Mouse (Mus musculus) intestine, embryonic 16.5 days (tissue): Measurements from ENCODE around the gene Glrx5. TPM values are rescaled to one million over a fixed set of nuclear protein-coding genes. Genes with fewer than 3 reads are reported as not detected.

Experiments used
- ATAC-seq: fragments of 200-750 bp; cut with Nextera tagmentation; 2 replicates; pipeline ENCODE4 v1.8.0; 2017; ENCODE audit warnings: moderate TSS enrichment, moderate library complexity
- H3K27ac ChIP-seq: fragments of 300-500 bp; sonication (generic); 2 replicates; pipeline ENCODE4 v1.5.1; 2014; ENCODE audit warnings: mild to moderate bottlenecking, low read length
- H3K27me3 ChIP-seq: fragments of 300-500 bp; sonication (generic); replicated peaks from 2 replicates; pipeline ENCODE4 v1.6.1; 2014; ENCODE audit warnings: low read length, control low read depth, mixed read lengths; ENCODE audit not compliant: control insufficient read depth, insufficient read depth
- H3K36me3 ChIP-seq: fragments of 300-500 bp; sonication (generic); 2 replicates; pipeline ENCODE4 v1.6.1; 2014; ENCODE audit warnings: low read length, control low read depth; ENCODE audit not compliant: control insufficient read depth, insufficient read depth
- H3K4me1 ChIP-seq: fragments of 300-500 bp; sonication (generic); 2 replicates; pipeline ENCODE4 v1.6.1; 2014; ENCODE audit warnings: low read length, control low read depth, mixed read lengths; ENCODE audit not compliant: control insufficient read depth, insufficient read depth
- H3K4me2 ChIP-seq: fragments of 300-500 bp; sonication (generic); 2 replicates; pipeline ENCODE4 v1.6.1; 2014; ENCODE audit warnings: low read depth, low read length, control low read depth
- H3K4me3 ChIP-seq: fragments of 300-500 bp; sonication (generic); 2 replicates; pipeline ENCODE4 v1.5.1; 2014; ENCODE audit warnings: mild to moderate bottlenecking, low read length
- H3K9ac ChIP-seq: fragments of 300-500 bp; sonication (generic); 2 replicates; pipeline ENCODE4 v1.6.1; 2014; ENCODE audit warnings: low read depth, low read length
- H3K9me3 ChIP-seq: fragments of 300-500 bp; sonication (generic); 2 replicates; pipeline ENCODE4 v1.6.1; 2016; ENCODE audit warnings: low read length, control low read depth; ENCODE audit not compliant: control insufficient read depth
- WGBS: fragments of 180-500 bp; shearing (Covaris S2); extraction: QIAGEN DNeasy Blood & Tissue Kit; methylation state at CpG from one replicate; pipeline ENCODE4 v1.1.7; 2014; 5-methylcytosine and 5-hydroxymethylcytosine counted together
- polyA plus RNA-seq: library from polyadenylated mRNA; unstranded; fragments of >200 nt; fragmentation: Nextera tagmentation; extraction: Ambion mirVana; gene quantifications from 2 replicates; pipeline ENCODE4 v1.2.1, GENCODE M21; 2015

Gene Glrx5
- polyA plus RNA-seq, 1 experiment from 2014 or later, result 199 TPM

GRCm38 (mm10) chr12:105002340-105003132 is 30.0 kb upstream of the Glrx5 start:
- no peak for ATAC-seq
- Histone ChIP-seq H3K9me3 (no peaks in the 10 kb centered on the region), H3K4me2 (no peak overlapping the region), H3K4me1 (peaks cover 19% of the 10 kb centered on the region), H3K27ac (no peak overlapping the region), H3K9ac (no peak overlapping the region), H3K36me3 (no peaks in the 10 kb centered on the region), H3K27me3 (no peaks in the 10 kb centered on the region), H3K4me3 (no peak overlapping the region)
- 76% methylated on average over 10 of the region's 10 CpGs for WGBS

- Histone ChIP-seq H3K27me3 (0 out of 2 replicates have a peak, but pooled peaks cover 2% of the 10 kb centered on the region), H3K4me3 (no peak overlapping the region), H3K36me3 (no peaks in the 10 kb centered on the region), H3K27ac (no peak overlapping the region), H3K4me1 (peaks cover 18% of the 10 kb centered on the region), H3K4me2 (no peak overlapping the region), H3K9me3 (no peaks in the 10 kb centered on the region), H3K9ac (no peak overlapping the region)
- ATAC-seq, result no peak
- WGBS, result 59% methylated on average over 9 of the region's 9 CpGs
These were observed 29.3 kb upstream of the Glrx5 start for GRCm38 (mm10) chr12:105003158-105003557.

- H3K27me3 ChIP-seq, result peaks cover 7% of the 10 kb centered on the region; the same call in 1 of the 2 replicates
- peaks cover 23% of the 10 kb centered on the region for H3K4me1 ChIP-seq
- WGBS, result 69% methylated on average over 3 of the region's 3 CpGs
- no peaks in the 10 kb centered on the region for H3K9me3 ChIP-seq
- no peak for ATAC-seq
- no peak overlapping the region for H3K4me2 ChIP-seq
- H3K27ac ChIP-seq, result no peak overlapping the region
- no peaks in the 10 kb centered on the region for H3K36me3 ChIP-seq
- no peak overlapping the region for H3K9ac ChIP-seq
- no peak overlapping the region for H3K4me3 ChIP-seq
These were observed 28.8 kb upstream of the Glrx5 start for GRCm38 (mm10) chr12:105003715-105004114.

GRCm38 (mm10) chr12:105004956-105005714 is 27.4 kb upstream of the Glrx5 start:
- Histone ChIP-seq H3K9me3 (no peaks in the 10 kb centered on the region), H3K9ac (no peak overlapping the region), H3K4me2 (no peak overlapping the region), H3K4me3 (no peak overlapping the region), H3K27me3 (peaks cover 7% of the 10 kb centered on the region; the same call in 1 of the 2 replicates), H3K27ac (peak overlapping the region; percentile 20), H3K4me1 (peaks cover 29% of the 10 kb centered on the region), H3K36me3 (no peaks in the 10 kb centered on the region)
- WGBS, result 64% methylated on average over 22 of the region's 22 CpGs
- ATAC-seq, result no peak

GRCm38 (mm10) chr12:105005715-105005972 is 26.8 kb upstream of the Glrx5 start:
- H3K9ac ChIP-seq, result no peak overlapping the region
- ATAC-seq, result no peak
- no peaks in the 10 kb centered on the region for H3K9me3 ChIP-seq
- H3K4me2 ChIP-seq, result no peak overlapping the region
- peaks cover 7% of the 10 kb centered on the region; the same call in 1 of the 2 replicates for H3K27me3 ChIP-seq
- peaks cover 25% of the 10 kb centered on the region for H3K4me1 ChIP-seq
- H3K36me3 ChIP-seq, result no peaks in the 10 kb centered on the region
- H3K4me3 ChIP-seq, result no peak overlapping the region
- peak overlapping the region; percentile 20; the same call in 1 of the 2 replicates for H3K27ac ChIP-seq
- 52% methylated on average over 2 of the region's 2 CpGs for WGBS

GRCm38 (mm10) chr12:105008150-105008549 is 24.3 kb upstream of the Glrx5 start:
- peak overlapping the region; percentile 95; the same call in 1 of the 2 replicates for H3K4me2 ChIP-seq
- 64% methylated on average over 2 of the region's 2 CpGs for WGBS

GRCm38 (mm10) chr12:105008752-105009178 is 23.7 kb upstream of the Glrx5 start:
- peaks cover 7% of the 10 kb centered on the region; the same call in 1 of the 2 replicates for H3K27me3 ChIP-seq
- peak; percentile 30 for ATAC-seq
- H3K9me3 ChIP-seq, result no peaks in the 10 kb centered on the region
- 1% methylated on average over 13 of the region's 13 CpGs for WGBS
- no peak overlapping the region for H3K27ac ChIP-seq
- H3K4me1 ChIP-seq, result peaks cover 11% of the 10 kb centered on the region
- H3K36me3 ChIP-seq, result no peaks in the 10 kb centered on the region
- H3K9ac ChIP-seq, result peak overlapping the region; percentile 35; the same call in 1 of the 2 replicates
- H3K4me3 ChIP-seq, result peak overlapping the region; percentile 71
- H3K4me2 ChIP-seq, result peak overlapping the region; percentile 95

More at GRCm38 (mm10) chr12:105008150-105008549, 24.3 kb upstream of the Glrx5 start:
- H3K27ac ChIP-seq, result no peak overlapping the region
- H3K9ac ChIP-seq, result 0 out of 2 replicates have a peak overlapping the region, but pooled peaks have one; percentile 35
- H3K4me3 ChIP-seq, result 0 out of 2 replicates have a peak overlapping the region, but pooled peaks have one; percentile 71
- no peaks in the 10 kb centered on the region for H3K9me3 ChIP-seq
- no peak for ATAC-seq
- H3K27me3 ChIP-seq, result peaks cover 7% of the 10 kb centered on the region; the same call in 1 of the 2 replicates
- no peaks in the 10 kb centered on the region for H3K36me3 ChIP-seq
- peaks cover 14% of the 10 kb centered on the region for H3K4me1 ChIP-seq

- ATAC-seq, result peak; percentile 89
- under 1% methylated on average over 66 of the region's 66 CpGs for WGBS
- Histone ChIP-seq H3K4me1 (peaks cover 11% of the 10 kb centered on the region), H3K4me2 (peak within 1 kb of the TSS; percentile 95), H3K27ac (no peak within 1 kb of the TSS), H3K9ac (peak within 1 kb of the TSS; percentile 73), H3K36me3 (no peaks in the 10 kb centered on the region), H3K4me3 (peak within 1 kb of the TSS; percentile 71), H3K9me3 (no peaks in the 10 kb centered on the region), H3K27me3 (peaks cover 7% of the 10 kb centered on the region; the same call in 1 of the 2 replicates)
These were observed 22.9 kb upstream of the Glrx5 start, which contains the start of gene Syne3 for GRCm38 (mm10) chr12:105009370-105010212. Gene Syne3, minus strand, starts transcription at chr12:105009809.
